Mouse (Mus musculus): ENCODE measurements around the gene Arrdc3. TPM values are rescaled to one million over a fixed set of nuclear protein-coding genes. Genes with fewer than 3 reads are reported as not detected.
A peak's percentile ranks its signal among the peaks of the same experiment; 100 is the strongest.

Arrdc3 gene
- total RNA-seq, 1 experiment: 61.2 TPM

- Histone ChIP-seq H3K27ac (ENCODE audit: insufficient read depth, low read depth, low read length, poor library complexity, severe bottlenecking) (peak overlapping the region; percentile 100; the same call in 1 of the 2 replicates), H3K9me3 (ENCODE audit: control insufficient read depth, insufficient read depth, low read depth, low read length) (no peaks in the 10 kb centered on the region), H3K4me1 (ENCODE audit: control insufficient read depth in 2 of 2, insufficient read depth in 2 of 2, low read length in 2 of 2, poor library complexity in 1 of 2) (peaks cover 0 to 4% of the 10 kb centered on the region in 2 experiments; a peak in 1 of 4 replicates), H3K4me3 (ENCODE audit: insufficient read depth in 1 of 2, low read depth in 1 of 2, low read length in 2 of 2, poor library complexity in 1 of 2, severe bottlenecking in 1 of 2) (peak overlapping the region; percentile 61 to 79), H3K36me3 (ENCODE audit: control insufficient read depth, insufficient read depth, low read length, poor library complexity, severe bottlenecking) (peaks cover 2% of the 10 kb centered on the region), H3K9ac (ENCODE audit: insufficient read depth, low read depth, low read length, poor library complexity, severe bottlenecking) (peak overlapping the region; percentile 89; the same call in 1 of the 2 replicates)
- DNase-seq (ENCODE audit: low read depth, low spot score): peak; percentile 78
- in situ Hi-C loops (cut with MboI; ENCODE audit: low sequenced_read_pairs in 2 of 2, unreplicated experiment in 2 of 2): loop anchor here (5.0 to 25.0 kb wide), 2 partner anchors 268 to 278 kb away; no protein-coding TSS in a partner anchor
- TF ChIP-seq CHD2 (IDR thresholded peaks at IDR 0.05; ENCODE audit: low read depth, low read length) (no peak), ZNF384 (IDR thresholded peaks at IDR 0.05; ENCODE audit: low read depth, low read length) (no peak), HCFC1 (IDR thresholded peaks at IDR 0.05; ENCODE audit: borderline replicate concordance, insufficient read depth, low read length) (no peak), MAFK (IDR thresholded peaks at IDR 0.05; ENCODE audit: insufficient read depth, low read depth, low read length) (no peak), ZC3H11A (IDR thresholded peaks at IDR 0.05; ENCODE audit: borderline replicate concordance, low read depth, low read length) (no peak)
Observed at GRCm38 (mm10) chr13:80884377-80884983, 1.3 kb downstream of the Arrdc3 start.

GRCm38 (mm10) chr13:80885103-80885833, 2.1 kb downstream of the Arrdc3 start:
- H3K36me3 ChIP-seq (ENCODE audit: control insufficient read depth, insufficient read depth, low read length, poor library complexity, severe bottlenecking): peaks cover 6% of the 10 kb centered on the region
- TF ChIP-seq HCFC1 (IDR thresholded peaks at IDR 0.05; ENCODE audit: borderline replicate concordance, insufficient read depth, low read length): peak; percentile 18; the same call in 1 of the 2 replicates
- TF ChIP-seq ZNF384 (IDR thresholded peaks at IDR 0.05; ENCODE audit: low read depth, low read length): peak; percentile 96; the same call in 1 of the 2 replicates
- TF ChIP-seq CHD2 (IDR thresholded peaks at IDR 0.05; ENCODE audit: low read depth, low read length): no peak
- TF ChIP-seq MAFK (IDR thresholded peaks at IDR 0.05; ENCODE audit: insufficient read depth, low read depth, low read length): no peak
- peaks cover 0 to 4% of the 10 kb centered on the region in 2 experiments; a peak in 1 of 4 replicates for H3K4me1 ChIP-seq (ENCODE audit: control insufficient read depth in 2 of 2, insufficient read depth in 2 of 2, low read length in 2 of 2, poor library complexity in 1 of 2)
- in situ Hi-C loops (cut with MboI; ENCODE audit: low sequenced_read_pairs in 2 of 2, unreplicated experiment in 2 of 2): loop anchor here in 1 of 2 experiments (25.0 kb wide), 1 partner anchor 277 kb away; no protein-coding TSS in a partner anchor
- H3K9ac ChIP-seq (ENCODE audit: insufficient read depth, low read depth, low read length, poor library complexity, severe bottlenecking): peak overlapping the region; percentile 93
- H3K4me3 ChIP-seq (ENCODE audit: insufficient read depth in 1 of 2, low read depth in 1 of 2, low read length in 2 of 2, poor library complexity in 1 of 2, severe bottlenecking in 1 of 2): peak overlapping the region; percentile 61 to 79
- no peaks in the 10 kb centered on the region for H3K9me3 ChIP-seq (ENCODE audit: control insufficient read depth, insufficient read depth, low read depth, low read length)
- H3K27ac ChIP-seq (ENCODE audit: insufficient read depth, low read depth, low read length, poor library complexity, severe bottlenecking): peak overlapping the region; percentile 100
- DNase-seq (ENCODE audit: low read depth, low spot score): peak; percentile 91

GRCm38 (mm10) chr13:80885834-80886663, 2.9 kb downstream of the Arrdc3 start:
- Histone ChIP-seq H3K9me3 (ENCODE audit: control insufficient read depth, insufficient read depth, low read depth, low read length) (no peaks in the 10 kb centered on the region), H3K27ac (ENCODE audit: insufficient read depth, low read depth, low read length, poor library complexity, severe bottlenecking) (peak overlapping the region; percentile 100), H3K9ac (ENCODE audit: insufficient read depth, low read depth, low read length, poor library complexity, severe bottlenecking) (peak overlapping the region; percentile 94), H3K4me1 (ENCODE audit: control insufficient read depth in 2 of 2, insufficient read depth in 2 of 2, low read length in 2 of 2, poor library complexity in 1 of 2) (peaks cover 2 to 4% of the 10 kb centered on the region in 2 experiments; a peak in 1 of 4 replicates), H3K4me3 (ENCODE audit: insufficient read depth in 1 of 2, low read depth in 1 of 2, low read length in 2 of 2, poor library complexity in 1 of 2, severe bottlenecking in 1 of 2) (peak overlapping the region; percentile 73 to 84), H3K36me3 (ENCODE audit: control insufficient read depth, insufficient read depth, low read length, poor library complexity, severe bottlenecking) (peaks cover 14% of the 10 kb centered on the region)
- in situ Hi-C loops (cut with MboI; ENCODE audit: low sequenced_read_pairs in 2 of 2, unreplicated experiment in 2 of 2): loop anchor here in 1 of 2 experiments (25.0 kb wide), 1 partner anchor 276 kb away; no protein-coding TSS in a partner anchor
- TF ChIP-seq CHD2 (IDR thresholded peaks at IDR 0.05; ENCODE audit: low read depth, low read length) (no peak), MAFK (IDR thresholded peaks at IDR 0.05; ENCODE audit: insufficient read depth, low read depth, low read length) (peak; percentile 100), ZC3H11A (IDR thresholded peaks at IDR 0.05; ENCODE audit: borderline replicate concordance, low read depth, low read length) (no peak), HCFC1 (IDR thresholded peaks at IDR 0.05; ENCODE audit: borderline replicate concordance, insufficient read depth, low read length) (peak; percentile 56; the same call in 1 of the 2 replicates)
- DNase-seq (ENCODE audit: low read depth, low spot score): peak; percentile 85

- Histone ChIP-seq H3K4me3 (ENCODE audit: insufficient read depth in 1 of 2, low read depth in 1 of 2, low read length in 2 of 2, poor library complexity in 1 of 2, severe bottlenecking in 1 of 2) (peak overlapping the region; percentile 73 to 84), H3K36me3 (ENCODE audit: control insufficient read depth, insufficient read depth, low read length, poor library complexity, severe bottlenecking) (peaks cover 19% of the 10 kb centered on the region), H3K9ac (ENCODE audit: insufficient read depth, low read depth, low read length, poor library complexity, severe bottlenecking) (peak overlapping the region; percentile 94; the same call in 1 of the 2 replicates), H3K4me1 (ENCODE audit: control insufficient read depth in 2 of 2, insufficient read depth in 2 of 2, low read length in 2 of 2, poor library complexity in 1 of 2) (peaks cover 2 to 4% of the 10 kb centered on the region in 2 experiments; a peak in 1 of 4 replicates), H3K9me3 (ENCODE audit: control insufficient read depth, insufficient read depth, low read depth, low read length) (no peaks in the 10 kb centered on the region), H3K27ac (ENCODE audit: insufficient read depth, low read depth, low read length, poor library complexity, severe bottlenecking) (peak overlapping the region; percentile 100; the same call in 1 of the 2 replicates)
- DNase-seq (ENCODE audit: low read depth, low spot score): no peak
- in situ Hi-C loops (cut with MboI; ENCODE audit: low sequenced_read_pairs in 2 of 2, unreplicated experiment in 2 of 2): loop anchor here in 1 of 2 experiments (25.0 kb wide), 1 partner anchor 276 kb away; no protein-coding TSS in a partner anchor
- no peak for TF ChIP-seq HCFC1 (IDR thresholded peaks at IDR 0.05; ENCODE audit: borderline replicate concordance, insufficient read depth, low read length)
- no peak for TF ChIP-seq ZNF384 (IDR thresholded peaks at IDR 0.05; ENCODE audit: low read depth, low read length)
- TF ChIP-seq MAFK (IDR thresholded peaks at IDR 0.05; ENCODE audit: insufficient read depth, low read depth, low read length): no peak
- no peak for TF ChIP-seq ZC3H11A (IDR thresholded peaks at IDR 0.05; ENCODE audit: borderline replicate concordance, low read depth, low read length)
- TF ChIP-seq CHD2 (IDR thresholded peaks at IDR 0.05; ENCODE audit: low read depth, low read length): no peak
Observed at GRCm38 (mm10) chr13:80886664-80887210, 3.6 kb downstream of the Arrdc3 start.
